Mouse (Mus musculus): ENCODE data around the gene Fam50a.

DNA sequence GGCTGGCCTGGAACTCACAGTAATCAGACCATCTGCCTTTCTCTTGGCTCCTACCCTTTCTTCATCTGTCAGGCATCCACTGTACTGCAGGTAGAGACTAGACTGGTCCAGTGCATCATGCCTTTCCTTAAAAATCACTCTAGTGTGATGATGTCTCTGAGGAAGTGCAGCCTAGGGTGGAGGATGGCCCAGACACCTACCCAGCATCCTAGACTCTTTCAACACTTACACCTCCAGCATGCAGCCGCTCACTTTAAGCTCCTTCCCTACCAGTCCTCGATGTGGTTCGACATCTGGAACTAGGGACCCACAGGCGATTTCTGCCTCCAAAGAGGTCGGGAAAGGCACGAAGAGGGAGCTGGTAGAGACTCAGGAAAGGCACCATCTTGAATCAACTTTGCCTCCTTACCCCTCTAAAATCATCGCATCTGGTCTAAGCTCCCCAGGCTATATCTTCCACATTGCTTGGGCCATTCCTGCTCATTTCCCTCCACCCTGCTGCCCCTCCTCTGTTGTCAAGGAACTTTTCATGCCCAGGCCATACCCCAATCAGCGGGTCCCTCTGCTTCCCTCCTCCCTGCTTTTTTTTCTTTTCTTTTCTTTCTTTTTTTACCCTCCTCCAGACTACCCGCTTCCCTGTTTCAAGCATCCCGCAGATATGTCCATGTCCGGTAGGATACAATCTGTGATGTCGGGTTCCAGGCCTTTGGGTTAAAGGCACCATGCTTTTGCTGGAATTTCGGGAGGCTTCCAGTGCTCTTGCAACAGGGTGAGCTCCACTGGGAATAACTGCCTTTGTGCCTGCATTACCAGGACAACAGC, 40.0 kb downstream of the Fam50a start:
- TF ChIP-seq POLR2A (IDR thresholded peaks at IDR 0.05; ENCODE audit: low read depth, low read length) (no peak), CTCF (conservative IDR thresholded peaks at IDR 0.05; ENCODE audit: insufficient read depth, insufficient read length, low read depth, low read length) (no peak)
